Mouse (Mus musculus) right cerebral cortex, postnatal 4 days (tissue): ENCODE measurements around the gene Notch4.
A peak's percentile ranks its signal among the peaks of the same experiment; 100 is the strongest.
"Not testable (repeated sequence)": the region's sequence is repeated elsewhere in the genome, so short reads cannot be mapped to it uniquely, and the experiment has no call there.

Experiments
- DNase-seq: peaks from one replicate; pipeline ENCODE4 v3.0.0-alpha.2; 2022

The Notch4 gene

GRCm38 (mm10) chr17:34564003-34564421 lies at the start of gene Notch4:
Gene Notch4 (plus strand): TSS chr17:34564268.
- no peak for DNase-seq

GRCm38 (mm10) chr17:34516514-34516913 lies 47.6 kb upstream of the Notch4 start:
- DNase-seq = no peak

- no peak for DNase-seq
Observed at GRCm38 (mm10) chr17:34517252-34517651, 46.8 kb upstream of the Notch4 start, which contains the start of gene Btnl6. Gene Btnl6 (minus strand): TSS chr17:34517352.

- no peak for DNase-seq
Observed at GRCm38 (mm10) chr17:34517795-34518194, 46.3 kb upstream of the Notch4 start.

- not testable (repeated sequence) for DNase-seq
Observed at GRCm38 (mm10) chr17:34518571-34518970, 45.5 kb upstream of the Notch4 start.

GRCm38 (mm10) chr17:34519001-34519400 lies 45.1 kb upstream of the Notch4 start:
- DNase-seq = no peak

GRCm38 (mm10) chr17:34532671-34533070 lies 31.4 kb upstream of the Notch4 start:
- no peak for DNase-seq

GRCm38 (mm10) chr17:34543567-34543966 lies 20.5 kb upstream of the Notch4 start:
- not testable (repeated sequence) for DNase-seq

- no peak for DNase-seq
Observed at GRCm38 (mm10) chr17:34546797-34547196, 17.3 kb upstream of the Notch4 start.

- no peak for DNase-seq
Observed at GRCm38 (mm10) chr17:34547601-34548000, 16.5 kb upstream of the Notch4 start.

- DNase-seq = no peak
Observed at GRCm38 (mm10) chr17:34549156-34549555, 14.9 kb upstream of the Notch4 start.

GRCm38 (mm10) chr17:34549843-34550242 lies 14.2 kb upstream of the Notch4 start:
- no peak for DNase-seq

GRCm38 (mm10) chr17:34555483-34555882 lies 8.6 kb upstream of the Notch4 start:
- peak; percentile 78 for DNase-seq

GRCm38 (mm10) chr17:34556406-34556805 lies 7.7 kb upstream of the Notch4 start:
- no peak for DNase-seq

GRCm38 (mm10) chr17:34557411-34557810 lies 6.7 kb upstream of the Notch4 start:
- no peak for DNase-seq

- no peak for DNase-seq
Observed at GRCm38 (mm10) chr17:34559116-34559515, 5.0 kb upstream of the Notch4 start.

- no peak for DNase-seq
Observed at GRCm38 (mm10) chr17:34559895-34560294, 4.2 kb upstream of the Notch4 start.

GRCm38 (mm10) chr17:34560438-34560837 lies 3.6 kb upstream of the Notch4 start:
- DNase-seq = no peak

GRCm38 (mm10) chr17:34561200-34561599 lies 2.9 kb upstream of the Notch4 start:
- DNase-seq = no peak

GRCm38 (mm10) chr17:34562595-34562994 lies 1.5 kb upstream of the Notch4 start:
- no peak for DNase-seq

GRCm38 (mm10) chr17:34563354-34563753 lies 714 bp upstream of the Notch4 start:
- no peak for DNase-seq

- no peak for DNase-seq
Observed at GRCm38 (mm10) chr17:34564796-34565195, 728 bp downstream of the Notch4 start.

- no peak for DNase-seq
Observed at GRCm38 (mm10) chr17:34567311-34567710, 3.2 kb downstream of the Notch4 start.

GRCm38 (mm10) chr17:34568421-34568820 lies 4.4 kb downstream of the Notch4 start:
- no peak for DNase-seq

GRCm38 (mm10) chr17:34569919-34570318 lies 5.9 kb downstream of the Notch4 start:
- no peak for DNase-seq

GRCm38 (mm10) chr17:34571875-34572274 lies 7.8 kb downstream of the Notch4 start:
- no peak for DNase-seq
